Mouse (Mus musculus) limb, embryonic 12.5 days (tissue): Measurements from ENCODE around the gene Megf6. TPM values are rescaled to one million over a fixed set of nuclear protein-coding genes. Genes with fewer than 3 reads are reported as not detected.

Source experiments
- ATAC-seq: fragments of 200-750 bp; cut with Nextera tagmentation; 2 replicates; pipeline ENCODE4 v1.8.0; 2017; ENCODE audit warnings: low read depth, moderate TSS enrichment; ENCODE audit not compliant: insufficient number of reproducible peaks, insufficient read depth, low FRiP score, low TSS enrichment
- H3K27ac ChIP-seq: fragments of 300-500 bp; sonication (generic); 2 replicates; pipeline ENCODE4 v1.5.1; 2016; ENCODE audit warnings: mild to moderate bottlenecking, moderate library complexity
- H3K27me3 ChIP-seq: fragments of 300-500 bp; sonication (generic); 2 replicates; pipeline ENCODE4 v1.6.1; 2016; ENCODE audit warnings: mild to moderate bottlenecking, moderate library complexity
- H3K36me3 ChIP-seq: fragments of 300-500 bp; sonication (generic); 2 replicates; pipeline ENCODE4 v1.6.1; 2016; ENCODE audit warnings: mild to moderate bottlenecking, moderate library complexity
- H3K4me1 ChIP-seq: fragments of 300-500 bp; sonication (generic); replicated peaks from 2 replicates; pipeline ENCODE4 v1.6.1; 2016
- H3K4me2 ChIP-seq: fragments of 300-500 bp; sonication (generic); 2 replicates; pipeline ENCODE4 v1.6.1; 2016; ENCODE audit warnings: mild to moderate bottlenecking, moderate library complexity
- H3K4me3 ChIP-seq: fragments of 300-500 bp; sonication (generic); replicated peaks from 2 replicates; pipeline ENCODE4 v1.5.1; 2016; ENCODE audit warnings: mild to moderate bottlenecking
- H3K9ac ChIP-seq: fragments of 300-500 bp; sonication (generic); replicated peaks from 2 replicates; pipeline ENCODE4 v1.6.1; 2016; ENCODE audit warnings: mild to moderate bottlenecking, moderate library complexity
- H3K9me3 ChIP-seq: fragments of 300-500 bp; sonication (generic); 2 replicates; pipeline ENCODE4 v1.6.1; 2016; ENCODE audit warnings: mild to moderate bottlenecking, moderate library complexity
- WGBS: fragments of 180-500 bp; shearing (Covaris S2); methylation state at CpG from one replicate; pipeline ENCODE4 v1.1.7; 2016; 5-methylcytosine and 5-hydroxymethylcytosine counted together
- polyA plus RNA-seq: library from polyadenylated mRNA; unstranded; fragments of >200 nt; fragmentation: Nextera tagmentation; extraction: Ambion mirVana; gene quantifications from 2 replicates; pipeline ENCODE4 v1.2.1, GENCODE M21; 2016

Megf6 gene
- polyA plus RNA-seq, 1 experiment from 2014 or later, result 58.4 TPM

GRCm38 (mm10) chr4:154140213-154141008 lies 30.1 kb upstream of the Megf6 start:
- Histone ChIP-seq H3K27ac (no peak overlapping the region), H3K36me3 (peaks cover 4% of the 10 kb centered on the region; the same call in 1 of the 2 replicates), H3K9ac (peak overlapping the region; percentile 62), H3K9me3 (no peaks in the 10 kb centered on the region), H3K27me3 (peaks cover 64% of the 10 kb centered on the region), H3K4me2 (peak overlapping the region; percentile 89), H3K4me3 (peak overlapping the region; percentile 53), H3K4me1 (peaks cover 27% of the 10 kb centered on the region)
- 2% methylated on average over 46 of the region's 46 CpGs for WGBS
- no peak for ATAC-seq

GRCm38 (mm10) chr4:154141009-154141867 lies 29.3 kb upstream of the Megf6 start:
- H3K27me3 ChIP-seq, result peaks cover 56% of the 10 kb centered on the region
- H3K4me2 ChIP-seq, result peak overlapping the region; percentile 89; the same call in 1 of the 2 replicates
- H3K9me3 ChIP-seq, result no peaks in the 10 kb centered on the region
- H3K4me1 ChIP-seq, result peaks cover 27% of the 10 kb centered on the region
- H3K36me3 ChIP-seq, result peaks cover 9% of the 10 kb centered on the region
- H3K27ac ChIP-seq, result no peak overlapping the region
- peak overlapping the region; percentile 5; the same call in 1 of the 2 replicates for H3K4me3 ChIP-seq
- ATAC-seq, result no peak
- WGBS, result 2% methylated on average over 42 of the region's 42 CpGs
- no peak overlapping the region for H3K9ac ChIP-seq

GRCm38 (mm10) chr4:154142211-154143040 lies 28.1 kb upstream of the Megf6 start, which contains the start of gene Wrap73:
Wrap73 (plus strand) TSS chr4:154142372.
- H3K9me3 ChIP-seq, result no peaks in the 10 kb centered on the region
- peak within 1 kb of the TSS; percentile 88 for H3K27ac ChIP-seq
- H3K27me3 ChIP-seq, result peaks cover 44% of the 10 kb centered on the region
- peak within 1 kb of the TSS; percentile 83 for H3K4me2 ChIP-seq
- 2% methylated on average over 49 of the region's 49 CpGs for WGBS
- ATAC-seq, result peak; percentile 88
- H3K9ac ChIP-seq, result peak within 1 kb of the TSS; percentile 80
- peaks cover 27% of the 10 kb centered on the region for H3K4me1 ChIP-seq
- peak within 1 kb of the TSS; percentile 80 for H3K4me3 ChIP-seq
- H3K36me3 ChIP-seq, result peaks cover 19% of the 10 kb centered on the region

GRCm38 (mm10) chr4:154144712-154145111 lies 25.8 kb upstream of the Megf6 start:
- H3K27me3 ChIP-seq, result peaks cover 21% of the 10 kb centered on the region
- H3K27ac ChIP-seq, result no peak overlapping the region
- no peak overlapping the region for H3K9ac ChIP-seq
- no peaks in the 10 kb centered on the region for H3K9me3 ChIP-seq
- H3K4me1 ChIP-seq, result peaks cover 21% of the 10 kb centered on the region
- peaks cover 40% of the 10 kb centered on the region for H3K36me3 ChIP-seq
- 87% methylated on average over 3 of the region's 3 CpGs for WGBS
- H3K4me3 ChIP-seq, result no peak overlapping the region
- no peak for ATAC-seq
- no peak overlapping the region for H3K4me2 ChIP-seq

- Histone ChIP-seq H3K4me1 (peaks cover 14% of the 10 kb centered on the region), H3K9me3 (no peaks in the 10 kb centered on the region), H3K27ac (no peak overlapping the region), H3K9ac (no peak overlapping the region), H3K4me2 (no peak overlapping the region), H3K36me3 (peaks cover 56% of the 10 kb centered on the region), H3K27me3 (peaks cover 5% of the 10 kb centered on the region), H3K4me3 (no peak overlapping the region)
- no peak for ATAC-seq
- WGBS, result 79% methylated on average over 10 of the region's 10 CpGs
Measured at GRCm38 (mm10) chr4:154146342-154146741, 24.2 kb upstream of the Megf6 start.

GRCm38 (mm10) chr4:154154104-154154503 lies 16.4 kb upstream of the Megf6 start:
- Histone ChIP-seq H3K4me1 (peaks cover 5% of the 10 kb centered on the region), H3K4me3 (no peak overlapping the region), H3K27me3 (no peaks in the 10 kb centered on the region), H3K27ac (no peak overlapping the region), H3K4me2 (no peak overlapping the region), H3K9me3 (no peaks in the 10 kb centered on the region), H3K36me3 (peaks cover 94% of the 10 kb centered on the region), H3K9ac (no peak overlapping the region)
- ATAC-seq, result no peak
- WGBS, result 78% methylated on average over 11 of the region's 11 CpGs

GRCm38 (mm10) chr4:154156050-154156449 lies 14.5 kb upstream of the Megf6 start:
- Histone ChIP-seq H3K27ac (no peak overlapping the region), H3K9ac (no peak overlapping the region), H3K4me3 (no peak overlapping the region), H3K4me2 (no peak overlapping the region), H3K27me3 (no peaks in the 10 kb centered on the region), H3K4me1 (peaks cover 15% of the 10 kb centered on the region), H3K36me3 (peaks cover 77% of the 10 kb centered on the region), H3K9me3 (no peaks in the 10 kb centered on the region)
- WGBS, result 89% methylated on average over 7 of the region's 7 CpGs
- ATAC-seq, result no peak

GRCm38 (mm10) chr4:154157970-154158662 lies 12.4 kb upstream of the Megf6 start:
- Histone ChIP-seq H3K4me1 (peaks cover 22% of the 10 kb centered on the region), H3K4me2 (no peak overlapping the region), H3K9ac (no peak overlapping the region), H3K4me3 (no peak overlapping the region), H3K27ac (no peak overlapping the region), H3K36me3 (peaks cover 56% of the 10 kb centered on the region), H3K9me3 (no peaks in the 10 kb centered on the region), H3K27me3 (no peaks in the 10 kb centered on the region)
- ATAC-seq, result no peak
- WGBS, result 93% methylated on average over 14 of the region's 14 CpGs

- no peak overlapping the region for H3K27ac ChIP-seq
- H3K4me2 ChIP-seq, result peak overlapping the region; percentile 87
- H3K4me3 ChIP-seq, result no peak overlapping the region
- H3K27me3 ChIP-seq, result no peaks in the 10 kb centered on the region
- H3K36me3 ChIP-seq, result peaks cover 50% of the 10 kb centered on the region
- H3K9ac ChIP-seq, result no peak overlapping the region
- H3K4me1 ChIP-seq, result peaks cover 27% of the 10 kb centered on the region
- H3K9me3 ChIP-seq, result no peaks in the 10 kb centered on the region
- 0 out of 2 replicates have a peak, but pooled peaks have one; percentile 2 for ATAC-seq
- WGBS, result 22% methylated on average over 6 of the region's 6 CpGs
Measured at GRCm38 (mm10) chr4:154159002-154159401, 11.5 kb upstream of the Megf6 start.

- WGBS, result 4% methylated on average over 47 of the region's 47 CpGs
- H3K36me3 ChIP-seq, result peaks cover 40% of the 10 kb centered on the region
Measured at GRCm38 (mm10) chr4:154159961-154160537, 10.5 kb upstream of the Megf6 start.

More at GRCm38 (mm10) chr4:154159961-154160537, 10.5 kb upstream of the Megf6 start:
- Histone ChIP-seq H3K27ac (peak overlapping the region; percentile 62; the same call in 1 of the 2 replicates), H3K4me2 (peak overlapping the region; percentile 87), H3K4me3 (peak overlapping the region; percentile 95), H3K4me1 (peaks cover 27% of the 10 kb centered on the region), H3K9me3 (no peaks in the 10 kb centered on the region), H3K27me3 (no peaks in the 10 kb centered on the region), H3K9ac (peak overlapping the region; percentile 74)
- ATAC-seq, result peak; percentile 46
